8 mouse cellular contexts compared by ENCODE assay signal in the genomic region with DNA sequence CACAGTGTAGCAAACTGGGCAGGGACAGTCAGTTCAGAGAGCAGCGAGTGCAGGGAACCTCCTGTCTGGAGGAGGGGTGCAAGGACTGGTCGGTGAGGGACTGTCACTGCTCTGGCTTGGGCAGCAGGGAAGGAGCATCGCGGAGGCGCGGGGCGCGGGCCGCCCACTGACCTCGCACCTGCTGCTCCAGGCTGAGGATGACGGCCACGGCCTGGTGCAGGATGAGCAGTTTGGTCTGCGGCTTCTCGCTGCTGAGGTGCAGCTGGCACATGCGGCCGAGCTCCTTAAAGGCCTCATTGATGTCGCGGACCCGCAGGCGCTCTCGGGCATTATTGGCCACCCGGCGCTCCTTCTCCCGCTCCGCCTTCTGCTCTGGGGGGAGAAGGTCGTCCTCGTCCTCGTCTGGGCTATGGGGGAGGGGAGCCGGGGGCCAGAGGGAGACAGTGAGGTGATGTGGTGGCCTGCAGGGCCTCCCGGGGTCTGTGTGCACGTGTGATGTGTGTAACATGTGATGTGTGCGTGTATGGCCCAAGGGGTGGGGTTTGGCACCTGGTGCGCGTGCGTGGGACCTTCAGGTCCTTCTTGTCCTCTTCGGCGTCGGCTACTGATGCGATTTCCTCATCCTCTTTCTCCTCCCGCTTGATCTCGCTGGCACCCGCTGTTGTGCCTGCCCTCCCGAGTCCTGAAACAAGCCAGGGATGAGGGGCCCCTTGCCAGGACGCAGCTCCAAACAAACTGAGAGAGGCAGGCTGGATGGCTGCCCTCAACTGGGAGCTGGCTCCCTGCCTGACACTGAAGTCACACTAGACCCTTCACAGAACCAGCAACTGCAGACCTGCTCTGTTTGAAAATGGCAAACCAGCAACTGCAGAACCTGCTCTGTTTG. TPM values are rescaled to one million over a fixed set of nuclear protein-coding genes. Genes with fewer than 3 reads are reported as not detected.
DNase-seq lines count a peak whose midpoint lies in the region; ATAC-seq and TF ChIP-seq lines count a peak whose summit lies in the region.
"Had no signal": no experiment of that assay in that cellular context is flagged by ENCODE, and none has a peak within 500 bp of the region (broad histone marks: within the 10 kb centered on the region; RNA-seq: fewer than 3 reads in every experiment).

No protein-coding gene starts in this region.

- H3K27ac ChIP-seq in CH12.LX (ENCODE audit: insufficient read depth, low read depth) = no peak overlapping the region
- H3K27ac ChIP-seq in ES-Bruce4 (ENCODE audit: insufficient read depth, low read length) = no peak overlapping the region
- H3K27ac ChIP-seq in hindbrain, embryonic 12.5 days = 0 out of 2 replicates have a peak overlapping the region, but pooled peaks have one; percentile 23
- H3K27ac ChIP-seq in lung, embryonic 15.5 days = no peak overlapping the region
- H3K27ac ChIP-seq in limb, embryonic 10.5 days = no peak overlapping the region
- H3K27ac ChIP-seq: neural tube, embryonic 13.5 days had no signal

- TF ChIP-seq CTCF in CH12.LX (conservative IDR thresholded peaks at IDR 0.05 in 1 of 2, IDR thresholded peaks at IDR 0.05 in 1 of 2; ENCODE audit: low read depth in 2 of 2, low read length in 2 of 2) (no peak), ES-Bruce4 (IDR thresholded peaks at IDR 0.05; ENCODE audit: low read depth, low read length) (no peak)

- TF ChIP-seq EP300 in CH12.LX (IDR thresholded peaks at IDR 0.05; ENCODE audit: low read length) = no peak
- TF ChIP-seq EP300 in ES-Bruce4 (IDR thresholded peaks at IDR 0.05; ENCODE audit: insufficient read depth, low read depth, low read length) = no peak

- H3K4me2 ChIP-seq in CH12.LX (ENCODE audit: insufficient read depth, low read depth, poor library complexity, severe bottlenecking) = no peak overlapping the region
- no peak overlapping the region for H3K4me2 ChIP-seq in hindbrain, embryonic 12.5 days (replicated peaks)
- no peak overlapping the region for H3K4me2 ChIP-seq in lung, embryonic 15.5 days
- H3K4me2 ChIP-seq: neural tube, embryonic 13.5 days had no signal

- 84% methylated on average over 42 of the region's 44 CpGs for WGBS in hindbrain, embryonic 12.5 days
- 79% methylated on average over 44 of the region's 44 CpGs for WGBS in lung, embryonic 15.5 days
- 92% methylated on average over 44 of the region's 44 CpGs for WGBS in limb, embryonic 10.5 days

- H3K9me3 ChIP-seq in CH12.LX (replicated peaks; ENCODE audit: low read length) (no peaks in the 10 kb centered on the region), ES-Bruce4 (replicated peaks; ENCODE audit: control insufficient read depth, insufficient read depth, low read length, poor library complexity, severe bottlenecking) (no peaks in the 10 kb centered on the region)
- no peaks in the 10 kb centered on the region for H3K9me3 ChIP-seq in hindbrain, embryonic 12.5 days (replicated peaks)
- no peaks in the 10 kb centered on the region for H3K9me3 ChIP-seq in lung, embryonic 15.5 days
- H3K9me3 ChIP-seq in limb, embryonic 10.5 days (replicated peaks) = no peaks in the 10 kb centered on the region
- H3K9me3 ChIP-seq: neural tube, embryonic 13.5 days had no signal

- H3K4me1 ChIP-seq in CH12.LX (ENCODE audit: control insufficient read depth in 1 of 2, insufficient read depth in 2 of 2) = peaks cover 4% of the 10 kb centered on the region in 2 experiments; a peak in 2 of 4 replicates
- no peaks in the 10 kb centered on the region for H3K4me1 ChIP-seq in ES-Bruce4 (ENCODE audit: control insufficient read depth, insufficient read depth, low read length)
- peaks cover 6% of the 10 kb centered on the region for H3K4me1 ChIP-seq in hindbrain, embryonic 12.5 days
- peaks cover 2% of the 10 kb centered on the region for H3K4me1 ChIP-seq in lung, embryonic 15.5 days
- peaks cover 2% of the 10 kb centered on the region for H3K4me1 ChIP-seq in limb, embryonic 10.5 days

- TF ChIP-seq POLR2A in CH12.LX (IDR thresholded peaks at IDR 0.05; ENCODE audit: low read depth, low read length) (0 out of 2 replicates have a peak, but pooled peaks have one; percentile 13), ES-Bruce4 (IDR thresholded peaks at IDR 0.05; ENCODE audit: insufficient read depth, low read length) (no peak)

- DNase-seq in CH12.LX (ENCODE audit: extremely low read depth) = no peak
- DNase-seq in fibroblast of lung, adult 2 months (ENCODE audit: low read depth) = peak; percentile 26
- DNase-seq in limb, embryonic 10.5 days (ENCODE audit: low spot score) = no peak

- H3K9ac ChIP-seq in CH12.LX (ENCODE audit: insufficient read depth, low read depth) (no peak overlapping the region), ES-Bruce4 (ENCODE audit: low read depth, poor library complexity, severe bottlenecking) (no peak overlapping the region)
- H3K9ac ChIP-seq in hindbrain, embryonic 12.5 days = no peak overlapping the region
- no peak overlapping the region for H3K9ac ChIP-seq in lung, embryonic 15.5 days

- no peak for ATAC-seq in hindbrain, embryonic 12.5 days (ENCODE audit: low FRiP score)
- 0 out of 2 replicates have a peak, but pooled peaks have one; percentile 20 for ATAC-seq in lung, embryonic 15.5 days (ENCODE audit: borderline replicate concordance, extremely low read depth, low FRiP score, low TSS enrichment)
- ATAC-seq in inflammation-experienced regulatory T-cells, adult 6 months = no peak

- in situ Hi-C loops in CH12.LX (cut with MboI; ENCODE audit: low pct_ligation_motif_present, low pct_unique_long_range_greater_than_20kb, low sequenced_read_pairs) = no loop called here

- H3K4me3 ChIP-seq in CH12.LX (replicated peaks in 1 of 3; ENCODE audit: low read depth in 2 of 3, low read length in 2 of 3, poor library complexity in 1 of 3) = no peak overlapping the region
- 0 out of 2 replicates have a peak overlapping the region, but pooled peaks have one; percentile 11 for H3K4me3 ChIP-seq in ES-Bruce4 (ENCODE audit: low read depth, low read length)
- no peak overlapping the region for H3K4me3 ChIP-seq in hindbrain, embryonic 12.5 days
- H3K4me3 ChIP-seq in lung, embryonic 15.5 days = no peak overlapping the region
- H3K4me3 ChIP-seq in limb, embryonic 10.5 days = no peak overlapping the region
- H3K4me3 ChIP-seq: neural tube, embryonic 13.5 days had no signal

- no peak for TF ChIP-seq RAD21 in CH12.LX (IDR thresholded peaks at IDR 0.05; ENCODE audit: low read depth, low read length)

- H3K79me2 ChIP-seq in CH12.LX (replicated peaks; ENCODE audit: control insufficient read depth, extremely low read depth, insufficient read depth, poor library complexity, severe bottlenecking) = no peaks in the 10 kb centered on the region

- H3K27me3 ChIP-seq in CH12.LX (replicated peaks) = no peaks in the 10 kb centered on the region
- no peaks in the 10 kb centered on the region for H3K27me3 ChIP-seq in ES-Bruce4 (ENCODE audit: control insufficient read depth, insufficient read depth, low read length, poor library complexity, severe bottlenecking)
- H3K27me3 ChIP-seq in hindbrain, embryonic 12.5 days = no peaks in the 10 kb centered on the region
- H3K27me3 ChIP-seq in lung, embryonic 15.5 days = no peaks in the 10 kb centered on the region
- H3K27me3 ChIP-seq in limb, embryonic 10.5 days (ENCODE audit: low read depth, poor library complexity, severe bottlenecking) = no peaks in the 10 kb centered on the region
- H3K27me3 ChIP-seq: neural tube, embryonic 13.5 days had no signal

- dilution Hi-C loops in CH12.LX (cut with MboI; ENCODE audit: extremely low pct_ligation_motif_present, extremely low pct_unique_long_range_greater_than_20kb, low sequenced_read_pairs) = no loop called here

- peaks cover 90 to 99% of the 10 kb centered on the region in 2 experiments for H3K36me3 ChIP-seq in CH12.LX (replicated peaks in 1 of 2; ENCODE audit: control insufficient read depth in 1 of 2, insufficient read depth in 1 of 2, low read length in 1 of 2)
- H3K36me3 ChIP-seq in ES-Bruce4 (ENCODE audit: control insufficient read depth, insufficient read depth, low read length, poor library complexity, severe bottlenecking) = peaks cover 21% of the 10 kb centered on the region
- peaks cover 90% of the 10 kb centered on the region for H3K36me3 ChIP-seq in hindbrain, embryonic 12.5 days
- peaks cover 91% of the 10 kb centered on the region for H3K36me3 ChIP-seq in lung, embryonic 15.5 days
- H3K36me3 ChIP-seq in limb, embryonic 10.5 days = peaks cover 95% of the 10 kb centered on the region

RNA-seq across cellular contexts. Expression of gene Uqcr11, which starts 6.3 kb away (rescaled TPM):
- total RNA-seq in CH12.LX (2012; rRNA removed) = 466 and 529 TPM in 2 replicates
- total RNA-seq in CH12.LX (2014; rRNA removed) = 442 and 444 TPM in 2 replicates
- polyA plus RNA-seq in CH12.LX (2012; ENCODE audit: insufficient read length, low read depth) = 206 and 248 TPM in 2 replicates
- polyA plus RNA-seq in ES-Bruce4 (2011; ENCODE audit: insufficient read depth, insufficient read length, low read depth, missing spikeins) = 199 and 223 TPM in 2 replicates
- polyA plus RNA-seq in hindbrain, embryonic 12.5 days (2016; fragmentation: Nextera tagmentation; extraction: Ambion mirVana) = 312 and 406 TPM in 2 replicates
- polyA plus RNA-seq in lung, embryonic 15.5 days (2015; fragmentation: Nextera tagmentation; extraction: Ambion mirVana) = 628 and 681 TPM in 2 replicates
- polyA plus RNA-seq in limb, embryonic 10.5 days (2016; fragmentation: Nextera tagmentation; extraction: Ambion mirVana) = 651 and 677 TPM in 2 replicates
- polyA plus RNA-seq in inflammation-experienced regulatory T-cells, adult 6 months (2017; shearing (Covaris generic)) = 100 to 1,000 TPM; 289 to 335 (median 330) TPM

RNA-seq across cellular contexts. Expression of gene Mbd3, which starts 13.5 kb away (rescaled TPM):
- 61.9 and 67.0 TPM in 2 replicates for total RNA-seq in CH12.LX (2012; rRNA removed)
- total RNA-seq in CH12.LX (2014; rRNA removed) = 48.7 and 51.5 TPM in 2 replicates
- polyA plus RNA-seq in CH12.LX (2012; ENCODE audit: insufficient read length, low read depth) = 131 and 133 TPM in 2 replicates
- 81.3 and 84.8 TPM in 2 replicates for polyA plus RNA-seq in ES-Bruce4 (2011; ENCODE audit: insufficient read depth, insufficient read length, low read depth, missing spikeins)
- 275 and 296 TPM in 2 replicates for polyA plus RNA-seq in hindbrain, embryonic 12.5 days (2016; fragmentation: Nextera tagmentation; extraction: Ambion mirVana)
- polyA plus RNA-seq in lung, embryonic 15.5 days (2015; fragmentation: Nextera tagmentation; extraction: Ambion mirVana) = 276 and 277 TPM in 2 replicates
- polyA plus RNA-seq in limb, embryonic 10.5 days (2016; fragmentation: Nextera tagmentation; extraction: Ambion mirVana) = 453 and 469 TPM in 2 replicates
- 10 to 100 TPM; 19.2 to 30.4 (median 25.9) TPM for polyA plus RNA-seq in inflammation-experienced regulatory T-cells, adult 6 months (2017; shearing (Covaris generic))

RNA-seq across cellular contexts. Expression of gene Tcf3, which starts 20.5 kb away (rescaled TPM):
- total RNA-seq in CH12.LX (2012; rRNA removed) = 179 and 207 TPM in 2 replicates
- total RNA-seq in CH12.LX (2014; rRNA removed) = 139 and 146 TPM in 2 replicates
- 208 and 223 TPM in 2 replicates for polyA plus RNA-seq in CH12.LX (2012; ENCODE audit: insufficient read length, low read depth)
- 78.0 and 78.2 TPM in 2 replicates for polyA plus RNA-seq in ES-Bruce4 (2011; ENCODE audit: insufficient read depth, insufficient read length, low read depth, missing spikeins)
- 176 and 178 TPM in 2 replicates for polyA plus RNA-seq in hindbrain, embryonic 12.5 days (2016; fragmentation: Nextera tagmentation; extraction: Ambion mirVana)
- 122 and 126 TPM in 2 replicates for polyA plus RNA-seq in lung, embryonic 15.5 days (2015; fragmentation: Nextera tagmentation; extraction: Ambion mirVana)
- polyA plus RNA-seq in limb, embryonic 10.5 days (2016; fragmentation: Nextera tagmentation; extraction: Ambion mirVana) = 260 and 283 TPM in 2 replicates
- 1 to 10 TPM; 6.7 to 8.2 (median 7.9) TPM for polyA plus RNA-seq in inflammation-experienced regulatory T-cells, adult 6 months (2017; shearing (Covaris generic))

RNA-seq across cellular contexts. Expression of gene Mex3d, which starts 25.4 kb away (rescaled TPM):
- total RNA-seq in CH12.LX (2012; rRNA removed) (8.4 and 8.5 TPM in 2 replicates), CH12.LX (2014; rRNA removed) (4.9 and 6.6 TPM in 2 replicates)
- polyA plus RNA-seq in CH12.LX (2012; ENCODE audit: insufficient read length, low read depth) (4.7 and 5.9 TPM in 2 replicates), ES-Bruce4 (2011; ENCODE audit: insufficient read depth, insufficient read length, low read depth, missing spikeins) (25.0 and 28.0 TPM in 2 replicates)
- polyA plus RNA-seq in hindbrain, embryonic 12.5 days (2016; fragmentation: Nextera tagmentation; extraction: Ambion mirVana) = 21.4 and 24.8 TPM in 2 replicates
- polyA plus RNA-seq in lung, embryonic 15.5 days (2015; fragmentation: Nextera tagmentation; extraction: Ambion mirVana) = 7.9 and 9.6 TPM in 2 replicates
- polyA plus RNA-seq in limb, embryonic 10.5 days (2016; fragmentation: Nextera tagmentation; extraction: Ambion mirVana) = 7.2 and 7.5 TPM in 2 replicates
- 1 to 10 TPM in 1 of 3 experiments, under 1 TPM in 2; 0.79 to 1.3 (median 0.79) TPM for polyA plus RNA-seq in inflammation-experienced regulatory T-cells, adult 6 months (2017; shearing (Covaris generic))

RNA-seq across cellular contexts. Expression of gene Plk5, which starts 56.6 kb away (rescaled TPM):
- total RNA-seq in CH12.LX (2012; rRNA removed) = not detected in 2 replicates
- total RNA-seq in CH12.LX (2014; rRNA removed) = not detected in 2 replicates
- not detected in 2 replicates for polyA plus RNA-seq in CH12.LX (2012; ENCODE audit: insufficient read length, low read depth)
- 11.1 and 12.6 TPM in 2 replicates for polyA plus RNA-seq in ES-Bruce4 (2011; ENCODE audit: insufficient read depth, insufficient read length, low read depth, missing spikeins)
- polyA plus RNA-seq in hindbrain, embryonic 12.5 days (2016; fragmentation: Nextera tagmentation; extraction: Ambion mirVana) = 0.35 and 0.50 TPM in 2 replicates
- polyA plus RNA-seq in lung, embryonic 15.5 days (2015; fragmentation: Nextera tagmentation; extraction: Ambion mirVana) = 0.74 and 1.0 TPM in 2 replicates
- 0.31 and 0.48 TPM in 2 replicates for polyA plus RNA-seq in limb, embryonic 10.5 days (2016; fragmentation: Nextera tagmentation; extraction: Ambion mirVana)
- polyA plus RNA-seq in inflammation-experienced regulatory T-cells, adult 6 months (2017; shearing (Covaris generic)) = not detected
